Mouse (Mus musculus) MEL (cell line): ENCODE data around the gene Trim2. TPM values are rescaled to one million over a fixed set of nuclear protein-coding genes. Genes with fewer than 3 reads are reported as not detected.
A peak's percentile ranks its signal among the peaks of the same experiment; 100 is the strongest.

Experiments
- DNase-seq: peaks from one replicate; pipeline ENCODE4 v3.0.0; 2011; ENCODE audit warnings: low read depth, low spot score
- H3K27ac ChIP-seq: 2 replicates; pipeline ENCODE4 v1.5.1; 2012; ENCODE audit warnings: low read depth, mild to moderate bottlenecking, control low read depth, low read length, moderate library complexity; ENCODE audit not compliant: control insufficient read depth
- H3K27me3 ChIP-seq, 2 experiments: fragments of 150-350 bp in 1 of 2; sonication (generic) in 1 of 2; 2 replicates each; pipeline ENCODE4 v1.6.1; 2012; ENCODE audit warnings: low read length in 2 of 2, mild to moderate bottlenecking in 2 of 2, improper control_type of control experiment in 1 of 2, moderate library complexity in 1 of 2; ENCODE audit not compliant: insufficient read depth in 2 of 2, control insufficient read depth in 1 of 2
- H3K36me3 ChIP-seq, 2 experiments: 2 replicates each; pipeline ENCODE4 v1.6.1; 2012 to 2014; ENCODE audit warnings: low read length in 2 of 2, improper control_type of control experiment in 1 of 2, inconsistent platforms in 1 of 2, mild to moderate bottlenecking in 1 of 2; ENCODE audit not compliant: insufficient read depth in 2 of 2, control insufficient read depth in 1 of 2
- H3K4me1 ChIP-seq, 2 experiments: fragments of 150-350 bp in 1 of 2; sonication (generic) in 1 of 2; 2 replicates each; pipeline ENCODE4 v1.6.1; 2012; ENCODE audit warnings: low read length in 2 of 2, improper control_type of control experiment in 1 of 2, mild to moderate bottlenecking in 1 of 2; ENCODE audit not compliant: insufficient read depth in 2 of 2, control insufficient read depth in 1 of 2
- H3K4me3 ChIP-seq, 2 experiments: fragments of 150-350 bp in 1 of 2; sonication (generic) in 1 of 2; 2 replicates each; pipeline ENCODE4 v1.5.1; 2012; ENCODE audit warnings: low read depth in 2 of 2, low read length in 2 of 2, mild to moderate bottlenecking in 2 of 2, moderate library complexity in 2 of 2, control low read depth in 1 of 2, improper control_type of control experiment in 1 of 2; ENCODE audit not compliant: control insufficient read depth in 1 of 2, insufficient read depth in 1 of 2
- H3K79me2 ChIP-seq: 2 replicates; pipeline ENCODE4 v1.6.1; 2012; ENCODE audit warnings: mild to moderate bottlenecking, low read length, moderate library complexity; ENCODE audit not compliant: control insufficient read depth, poor library complexity, insufficient read depth
- H3K9ac ChIP-seq: 2 replicates; pipeline ENCODE4 v1.6.1; 2012; ENCODE audit warnings: low read depth, mild to moderate bottlenecking, control low read depth, low read length, moderate library complexity; ENCODE audit not compliant: control insufficient read depth, poor library complexity, severe bottlenecking
- H3K9me3 ChIP-seq: fragments of 150-350 bp; sonication (generic); replicated peaks from 2 replicates; pipeline ENCODE4 v1.6.1; 2012; ENCODE audit warnings: mild to moderate bottlenecking, low read length, improper control_type of control experiment, moderate library complexity; ENCODE audit not compliant: insufficient read depth
- BHLHE40 ChIP-seq: IDR thresholded peaks from 2 replicates; pipeline ENCODE4 v1.6.1; 2012; ENCODE audit warnings: low read depth, mild to moderate bottlenecking, inconsistent platforms, low read length, improper control_type of control experiment, borderline replicate concordance
- CHD1 ChIP-seq: IDR thresholded peaks from 2 replicates; pipeline ENCODE4 v1.6.1; 2012; ENCODE audit warnings: low read depth, mild to moderate bottlenecking, inconsistent platforms, low read length, improper control_type of control experiment
- CTCF ChIP-seq, 3 experiments: IDR thresholded peaks in 2 of 3; conservative IDR thresholded peaks in 1 of 3; 2 replicates each; pipeline ENCODE4 v1.5.1; 2011 to 2012; ENCODE audit warnings: low read length in 3 of 3, low read depth in 2 of 3, mild to moderate bottlenecking in 2 of 3, improper control_type of control experiment in 1 of 3, inconsistent platforms in 1 of 3, mixed read lengths in 1 of 3, moderate library complexity in 1 of 3; ENCODE audit not compliant: control insufficient read depth in 1 of 3, insufficient read depth in 1 of 3, poor library complexity in 1 of 3, severe bottlenecking in 1 of 3
- E2F4 ChIP-seq: IDR thresholded peaks from 2 replicates; pipeline ENCODE4 v1.6.1; 2011; ENCODE audit warnings: low read depth, low read length, improper control_type of control experiment, borderline replicate concordance
- ELF1 ChIP-seq: IDR thresholded peaks from 2 replicates; pipeline ENCODE4 v1.6.1; 2014; ENCODE audit warnings: low read depth, mild to moderate bottlenecking, inconsistent platforms, low read length, improper control_type of control experiment, moderate library complexity
- EP300 ChIP-seq, 2 experiments: IDR thresholded peaks; 2 replicates each; pipeline ENCODE4 v1.6.1; 2011; ENCODE audit warnings: improper control_type of control experiment in 2 of 2, low read length in 2 of 2, low read depth in 1 of 2, mild to moderate bottlenecking in 1 of 2
- KAT2A ChIP-seq: conservative IDR thresholded peaks from 2 replicates; pipeline ENCODE4 v1.6.1; 2012; ENCODE audit warnings: low read depth, low read length, improper control_type of control experiment, inconsistent platforms
- MXI1 ChIP-seq: IDR thresholded peaks from 2 replicates; pipeline ENCODE4 v1.6.1; 2011; ENCODE audit warnings: mild to moderate bottlenecking, low read depth, low read length, improper control_type of control experiment
- MYB ChIP-seq: IDR thresholded peaks from 2 replicates; pipeline ENCODE4 v1.6.1; 2011; ENCODE audit warnings: mild to moderate bottlenecking, low read depth, low read length, improper control_type of control experiment
- POLR2A ChIP-seq, 2 experiments: IDR thresholded peaks; 2 replicates each; pipeline ENCODE4 v1.6.1; 2011 to 2012; ENCODE audit warnings: low read length in 2 of 2, mild to moderate bottlenecking in 2 of 2, control low read depth in 1 of 2, improper control_type of control experiment in 1 of 2, low read depth in 1 of 2, moderate library complexity in 1 of 2; ENCODE audit not compliant: control insufficient read depth in 1 of 2, insufficient read depth in 1 of 2, poor library complexity in 1 of 2
- RAD21 ChIP-seq: IDR thresholded peaks from 2 replicates; pipeline ENCODE4 v1.6.1; 2011; ENCODE audit warnings: mild to moderate bottlenecking, low read depth, low read length, improper control_type of control experiment
- RCOR1 ChIP-seq: IDR thresholded peaks from 2 replicates; pipeline ENCODE4 v1.6.1; 2012; ENCODE audit warnings: low read depth, mild to moderate bottlenecking, inconsistent platforms, low read length, improper control_type of control experiment
- SMC3 ChIP-seq: IDR thresholded peaks from 2 replicates; pipeline ENCODE4 v1.6.1; 2011; ENCODE audit warnings: low read depth, low read length, improper control_type of control experiment
- TBP ChIP-seq: IDR thresholded peaks from 2 replicates; pipeline ENCODE4 v1.8.0; 2011; ENCODE audit warnings: low read depth, low read length, improper control_type of control experiment
- UBTF ChIP-seq: IDR thresholded peaks from 2 replicates; pipeline ENCODE4 v1.6.1; 2012; ENCODE audit warnings: low read depth, mild to moderate bottlenecking, inconsistent platforms, low read length, improper control_type of control experiment, moderate library complexity, borderline replicate concordance; ENCODE audit not compliant: insufficient read depth
- ZC3H11A ChIP-seq: IDR thresholded peaks from 2 replicates; pipeline ENCODE4 v1.6.1; 2012; ENCODE audit warnings: low read depth, mild to moderate bottlenecking, inconsistent platforms, low read length, improper control_type of control experiment
- ZKSCAN1 ChIP-seq: IDR thresholded peaks from 2 replicates; pipeline ENCODE4 v1.6.1; 2012; ENCODE audit warnings: low read depth, mild to moderate bottlenecking, inconsistent platforms, low read length, improper control_type of control experiment, moderate library complexity
- polyA plus RNA-seq, 2 experiments: library from polyadenylated mRNA; stranded (reverse) in 1 of 2; unstranded in 1 of 2; fragments of >175 nt in 1 of 2; fragments of >200 nt in 1 of 2; gene quantifications; 2 replicates each; pipeline versions ENCODE4 v1.2.1 to v1.2.4; 2012; ENCODE audit warnings: low replicate concordance in 2 of 2, low read depth in 1 of 2; ENCODE audit not compliant: insufficient read length in 2 of 2, insufficient read depth in 1 of 2, missing spikeins in 1 of 2
- total RNA-seq: library from RNA; depleted of rRNA; stranded (reverse); fragments of 300-350 nt; gene quantifications from 2 replicates; pipeline ENCODE4 v1.2.3, GENCODE M21; 2012

The Trim2 gene
- total and polyA plus RNA-seq, 3 experiments, result 1.7 to 4.4 TPM; not detected in 1

GRCm38 (mm10) chr3:84228203-84228870, 78.3 kb downstream of the Trim2 start:
- Histone ChIP-seq H3K36me3 (peaks cover 0 to 14% of the 10 kb centered on the region in 2 experiments; a peak in 2 of 4 replicates), H3K27me3 (no peaks in the 10 kb centered on the region), H3K9me3 (no peaks in the 10 kb centered on the region), H3K4me3 (peak overlapping the region in 1 of 2 experiments; percentile 6; a peak in 1 of 4 replicates), H3K79me2 (no peaks in the 10 kb centered on the region), H3K9ac (no peak overlapping the region), H3K27ac (no peak overlapping the region), H3K4me1 (peaks cover 0 to 15% of the 10 kb centered on the region in 2 experiments; a peak in 2 of 4 replicates)
- peak; percentile 85 for DNase-seq
- TF ChIP-seq ELF1 (peak; percentile 93), RCOR1 (peak; percentile 98), EP300 (IDR thresholded peaks at IDR 0.05; ENCODE audit: low read depth in 1 of 2, low read length in 2 of 2) (no peak), MXI1 (peak; percentile 57), E2F4 (no peak), ZC3H11A (no peak), TBP (no peak), MYB (no peak)

GRCm38 (mm10) chr3:84227628-84228027, 79.0 kb downstream of the Trim2 start:
- Histone ChIP-seq H3K9ac (no peak overlapping the region), H3K4me1 (peaks cover 0 to 12% of the 10 kb centered on the region in 2 experiments; a peak in 2 of 4 replicates), H3K79me2 (no peaks in the 10 kb centered on the region), H3K4me3 (no peak overlapping the region), H3K36me3 (peaks cover 0 to 14% of the 10 kb centered on the region in 2 experiments; a peak in 2 of 4 replicates), H3K9me3 (no peaks in the 10 kb centered on the region), H3K27ac (no peak overlapping the region), H3K27me3 (no peaks in the 10 kb centered on the region)
- DNase-seq, result no peak
- TF ChIP-seq SMC3 (no peak), POLR2A (IDR thresholded peaks at IDR 0.05; ENCODE audit: control insufficient read depth in 1 of 2, insufficient read depth in 1 of 2, low read depth in 1 of 2, low read length in 2 of 2, poor library complexity in 1 of 2) (no peak), KAT2A (no peak), MYB (no peak), BHLHE40 (no peak), ZKSCAN1 (no peak), RAD21 (no peak), E2F4 (no peak)

GRCm38 (mm10) chr3:84224982-84225381, 81.7 kb downstream of the Trim2 start:
- Histone ChIP-seq H3K36me3 (no peaks in the 10 kb centered on the region), H3K9ac (no peak overlapping the region), H3K4me1 (no peaks in the 10 kb centered on the region), H3K27me3 (no peaks in the 10 kb centered on the region), H3K4me3 (no peak overlapping the region), H3K9me3 (no peaks in the 10 kb centered on the region), H3K79me2 (no peaks in the 10 kb centered on the region), H3K27ac (no peak overlapping the region)
- DNase-seq, result peak; percentile 31
- no peak for TF ChIP-seq UBTF
- peak; percentile 22 to 47 (median 25); a peak in 4 of 6 replicates for TF ChIP-seq CTCF (IDR thresholded peaks at IDR 0.05 in 2 of 3, conservative IDR thresholded peaks at IDR 0.05 in 1 of 3; ENCODE audit: control insufficient read depth in 1 of 3, insufficient read depth in 1 of 3, low read depth in 2 of 3, low read length in 3 of 3, poor library complexity in 1 of 3, severe bottlenecking in 1 of 3)
- TF ChIP-seq SMC3, result peak; percentile 21; the same call in 1 of the 2 replicates
- no peak for TF ChIP-seq CHD1
- TF ChIP-seq POLR2A (IDR thresholded peaks at IDR 0.05; ENCODE audit: control insufficient read depth in 1 of 2, insufficient read depth in 1 of 2, low read depth in 1 of 2, low read length in 2 of 2, poor library complexity in 1 of 2), result no peak
- no peak for TF ChIP-seq TBP
- TF ChIP-seq RAD21, result peak; percentile 7; the same call in 1 of the 2 replicates
- TF ChIP-seq ELF1, result no peak
